Mouse (Mus musculus) heart, adult 2 months (tissue): ENCODE measurements around the gene Casc1. TPM values are rescaled to one million over a fixed set of nuclear protein-coding genes. Genes with fewer than 3 reads are reported as not detected.

Source experiments
- DNase-seq, 2 experiments: peaks; one replicate each; pipeline ENCODE4 v3.0.0; 2021
- H3K27ac ChIP-seq: fragments of 200-600 bp; 2 replicates; pipeline ENCODE4 v1.8.1; 2022
- H3K27me3 ChIP-seq: fragments of 200-500 bp; 2 replicates; pipeline ENCODE4 v1.6.1; 2012; ENCODE audit warnings: mild to moderate bottlenecking, low read length, inconsistent platforms, mixed read lengths; ENCODE audit not compliant: control insufficient read depth, insufficient read depth
- H3K36me3 ChIP-seq: fragments of 200-500 bp; 2 replicates; pipeline ENCODE4 v1.6.1; 2012; ENCODE audit warnings: low read length, inconsistent platforms; ENCODE audit not compliant: control insufficient read depth, insufficient read depth
- H3K4me1 ChIP-seq: fragments of 200-500 bp; 2 replicates; pipeline ENCODE4 v1.6.1; 2011; ENCODE audit warnings: low read length; ENCODE audit not compliant: control insufficient read depth, insufficient read depth
- H3K4me3 ChIP-seq: fragments of 200-600 bp; 2 replicates; pipeline ENCODE4 v1.8.1; 2022
- H3K79me2 ChIP-seq: fragments of 200-500 bp; replicated peaks from 2 replicates; pipeline ENCODE4 v1.6.1; 2012; ENCODE audit warnings: mild to moderate bottlenecking, inconsistent platforms, low read length, moderate library complexity, mixed read lengths; ENCODE audit not compliant: control insufficient read depth, insufficient read depth
- H3K9ac ChIP-seq: fragments of 200-500 bp; 2 replicates; pipeline ENCODE4 v1.6.1; 2012; ENCODE audit warnings: low read depth, mild to moderate bottlenecking, control low read depth, inconsistent platforms, low read length, mixed read lengths
- CTCF ChIP-seq: fragments of 200-600 bp; IDR thresholded peaks from 2 replicates; pipeline ENCODE4 v1.8.1; 2022; ENCODE audit warnings: antibody characterized with exemption, mild to moderate bottlenecking, moderate library complexity
- EP300 ChIP-seq: fragments of 200-500 bp; IDR thresholded peaks from 2 replicates; pipeline ENCODE4 v1.6.1; 2011; ENCODE audit warnings: low read depth, low read length, control low read depth; ENCODE audit not compliant: insufficient read depth
- POLR2A ChIP-seq: fragments of 200-500 bp; IDR thresholded peaks from 2 replicates; pipeline ENCODE4 v1.6.1; 2011; ENCODE audit warnings: mild to moderate bottlenecking, low read depth, low read length, control low read depth; ENCODE audit not compliant: insufficient read depth
- WGBS: fragments of 180-500 bp; shearing (Covaris S2); methylation state at CpG from one replicate; pipeline ENCODE4 v1.1.7; 2018; 5-methylcytosine and 5-hydroxymethylcytosine counted together
- intact Hi-C: fragments of 180-260 bp; cut with DNase I; formaldehyde crosslinking; loops from one replicate; pipeline ENCODE4 v1.15.1; 2025
- polyA plus RNA-seq: library from polyadenylated mRNA; depleted of rRNA; stranded (reverse); fragments of >200 nt; gene quantifications from 2 replicates; pipeline ENCODE4 v1.2.3, GENCODE M21; 2012
- total RNA-seq, 2 experiments: library from RNA; stranded (reverse); gene quantifications; 2 replicates each; pipeline ENCODE4 v1.2.3; 2021

Casc1 gene
- total and polyA plus RNA-seq, 3 experiments, result 0.86 to 1.4 (median 0.98) TPM

GRCm38 (mm10) chr6:145211376-145212305, 836 bp upstream of the Casc1 start:
- no peak for TF ChIP-seq CTCF
- H3K4me1 ChIP-seq, result no peaks in the 10 kb centered on the region
- no peak for DNase-seq
- H3K9ac ChIP-seq, result peak overlapping the region; percentile 68
- 1% methylated on average over 21 of the region's 21 CpGs for WGBS
- H3K27ac ChIP-seq, result peak overlapping the region; percentile 87
- H3K4me3 ChIP-seq, result peak overlapping the region; percentile 91
- intact Hi-C loops, result loop anchor here (2.0 kb wide), 1 partner anchor 37 kb away; no protein-coding TSS in a partner anchor
- H3K27me3 ChIP-seq, result no peaks in the 10 kb centered on the region
- peaks cover 9% of the 10 kb centered on the region for H3K36me3 ChIP-seq
- no peaks in the 10 kb centered on the region for H3K79me2 ChIP-seq

- peak overlapping the region; percentile 54 for H3K4me3 ChIP-seq
- 25% methylated on average over 8 of the region's 8 CpGs for WGBS
- no peaks in the 10 kb centered on the region for H3K79me2 ChIP-seq
- peaks cover 9% of the 10 kb centered on the region for H3K36me3 ChIP-seq
- no peak for TF ChIP-seq POLR2A
- no peak for TF ChIP-seq EP300
- TF ChIP-seq CTCF, result no peak
- no peaks in the 10 kb centered on the region for H3K4me1 ChIP-seq
- H3K27ac ChIP-seq, result no peak overlapping the region; the same call in 1 of the 2 replicates
- no peaks in the 10 kb centered on the region for H3K27me3 ChIP-seq
- peak in 1 of 2 experiments; percentile 9 for DNase-seq
- H3K9ac ChIP-seq, result no peak overlapping the region
- intact Hi-C loops, result loop anchor here (2.0 kb wide), 1 partner anchor 39 kb away; no protein-coding TSS in a partner anchor
Observed at GRCm38 (mm10) chr6:145210056-145210680, 637 bp downstream of the Casc1 start.

- H3K36me3 ChIP-seq, result no peaks in the 10 kb centered on the region
- 72% methylated on average over 10 of the region's 10 CpGs for WGBS
Observed at GRCm38 (mm10) chr6:145205142-145205541, 5.7 kb downstream of the Casc1 start.

GRCm38 (mm10) chr6:145204440-145204839, 6.4 kb downstream of the Casc1 start:
- no peak overlapping the region for H3K27ac ChIP-seq
- H3K79me2 ChIP-seq, result no peaks in the 10 kb centered on the region
- H3K4me1 ChIP-seq, result no peaks in the 10 kb centered on the region
- H3K36me3 ChIP-seq, result no peaks in the 10 kb centered on the region
- WGBS, result 84% methylated on average over 6 of the region's 6 CpGs
- intact Hi-C loops, result no loop called here
- no peaks in the 10 kb centered on the region for H3K27me3 ChIP-seq
- H3K9ac ChIP-seq, result no peak overlapping the region
- TF ChIP-seq POLR2A (no peak), CTCF (no peak), EP300 (no peak)
- no peak overlapping the region for H3K4me3 ChIP-seq
- DNase-seq, result no peak

More at GRCm38 (mm10) chr6:145205142-145205541, 5.7 kb downstream of the Casc1 start:
- Histone ChIP-seq H3K79me2 (no peaks in the 10 kb centered on the region), H3K4me3 (no peak overlapping the region), H3K27ac (no peak overlapping the region), H3K9ac (no peak overlapping the region), H3K27me3 (no peaks in the 10 kb centered on the region), H3K4me1 (no peaks in the 10 kb centered on the region)
- no peak for DNase-seq
- TF ChIP-seq EP300 (no peak), POLR2A (no peak), CTCF (no peak)
- intact Hi-C loops, result no loop called here

GRCm38 (mm10) chr6:145202432-145203125, 8.2 kb downstream of the Casc1 start:
- DNase-seq, result no peak
- Histone ChIP-seq H3K9ac (no peak overlapping the region), H3K27ac (no peak overlapping the region), H3K4me3 (no peak overlapping the region), H3K79me2 (no peaks in the 10 kb centered on the region), H3K36me3 (no peaks in the 10 kb centered on the region), H3K4me1 (no peaks in the 10 kb centered on the region), H3K27me3 (no peaks in the 10 kb centered on the region)
- WGBS, result 80% methylated on average over 13 of the region's 13 CpGs
- TF ChIP-seq CTCF (no peak), EP300 (no peak), POLR2A (no peak)
- intact Hi-C loops, result no loop called here
